In genomic region chr10:125028347-125028746, GRCm38 (mm10) we compare ENCODE assay signal across 17 mouse cellular contexts.
"Had no signal": no experiment of that assay in that cellular context is flagged by ENCODE, and none has a peak within 500 bp of the region (broad histone marks: within the 10 kb centered on the region; RNA-seq: fewer than 3 reads in every experiment).

No protein-coding gene starts in this region.

- DNase-seq: kidney, adult 18-20 months; kidney, postnatal 36 days; liver; liver, embryonic 13.5 days; liver, postnatal 0 days; right cerebral cortex, postnatal 14 days; thymus, adult 2 months; thymus, postnatal 25 days had no signal

- ATAC-seq: intestine, embryonic 15.5 days; liver, postnatal 0 days; midbrain, embryonic 15.5 days had no signal

- H3K4me3 ChIP-seq: intestine, embryonic 15.5 days; layer of hippocampus, adult 2 months; limb, embryonic 12.5 days; liver, embryonic 13.5 days; megakaryocyte, embryonic 14.5 days; midbrain, embryonic 15.5 days; neural tube, embryonic 12.5 days; stomach, embryonic 15.5 days had no signal

- H3K27me3 ChIP-seq: intestine, embryonic 15.5 days; limb, embryonic 12.5 days; liver, embryonic 13.5 days; megakaryocyte, embryonic 14.5 days; midbrain, embryonic 15.5 days; neural tube, embryonic 12.5 days; stomach, embryonic 15.5 days had no signal

- H3K36me3 ChIP-seq: intestine, embryonic 15.5 days; limb, embryonic 12.5 days; liver, embryonic 13.5 days; midbrain, embryonic 15.5 days; neural tube, embryonic 12.5 days; stomach, embryonic 15.5 days had no signal

- H3K9me3 ChIP-seq: intestine, embryonic 15.5 days; limb, embryonic 12.5 days; liver, embryonic 13.5 days; midbrain, embryonic 15.5 days; neural tube, embryonic 12.5 days; stomach, embryonic 15.5 days had no signal

- H3K9ac ChIP-seq: intestine, embryonic 15.5 days; limb, embryonic 12.5 days; liver, embryonic 13.5 days; liver, postnatal 0 days; midbrain, embryonic 15.5 days; neural tube, embryonic 12.5 days; stomach, embryonic 15.5 days had no signal

- H3K4me2 ChIP-seq: intestine, embryonic 15.5 days; limb, embryonic 12.5 days; liver, embryonic 13.5 days; midbrain, embryonic 11.5 days; midbrain, embryonic 15.5 days; neural tube, embryonic 12.5 days; stomach, embryonic 15.5 days had no signal

- H3K4me1 ChIP-seq: intestine, embryonic 15.5 days; limb, embryonic 12.5 days; liver, embryonic 13.5 days; megakaryocyte, embryonic 14.5 days; midbrain, embryonic 15.5 days; neural tube, embryonic 12.5 days; stomach, embryonic 15.5 days had no signal

- H3K27ac ChIP-seq: intestine, embryonic 15.5 days; layer of hippocampus, adult 2 months; limb, embryonic 12.5 days; liver, embryonic 13.5 days; macrophage; midbrain, embryonic 15.5 days; neural tube, embryonic 12.5 days; stomach, embryonic 15.5 days had no signal
